Mouse (Mus musculus) limb, embryonic 12.5 days (tissue): Measurements from ENCODE around the gene Hoxb6. TPM values are rescaled to one million over a fixed set of nuclear protein-coding genes. Genes with fewer than 3 reads are reported as not detected.

Experiments
- ATAC-seq: fragments of 200-750 bp; cut with Nextera tagmentation; 2 replicates; pipeline ENCODE4 v1.8.0; 2017; ENCODE audit warnings: low read depth, moderate TSS enrichment; ENCODE audit not compliant: insufficient number of reproducible peaks, insufficient read depth, low FRiP score, low TSS enrichment
- H3K27ac ChIP-seq: fragments of 300-500 bp; sonication (generic); 2 replicates; pipeline ENCODE4 v1.5.1; 2016; ENCODE audit warnings: mild to moderate bottlenecking, moderate library complexity
- H3K27me3 ChIP-seq: fragments of 300-500 bp; sonication (generic); 2 replicates; pipeline ENCODE4 v1.6.1; 2016; ENCODE audit warnings: mild to moderate bottlenecking, moderate library complexity
- H3K36me3 ChIP-seq: fragments of 300-500 bp; sonication (generic); 2 replicates; pipeline ENCODE4 v1.6.1; 2016; ENCODE audit warnings: mild to moderate bottlenecking, moderate library complexity
- H3K4me1 ChIP-seq: fragments of 300-500 bp; sonication (generic); replicated peaks from 2 replicates; pipeline ENCODE4 v1.6.1; 2016
- H3K4me2 ChIP-seq: fragments of 300-500 bp; sonication (generic); 2 replicates; pipeline ENCODE4 v1.6.1; 2016; ENCODE audit warnings: mild to moderate bottlenecking, moderate library complexity
- H3K4me3 ChIP-seq: fragments of 300-500 bp; sonication (generic); replicated peaks from 2 replicates; pipeline ENCODE4 v1.5.1; 2016; ENCODE audit warnings: mild to moderate bottlenecking
- H3K9ac ChIP-seq: fragments of 300-500 bp; sonication (generic); replicated peaks from 2 replicates; pipeline ENCODE4 v1.6.1; 2016; ENCODE audit warnings: mild to moderate bottlenecking, moderate library complexity
- H3K9me3 ChIP-seq: fragments of 300-500 bp; sonication (generic); 2 replicates; pipeline ENCODE4 v1.6.1; 2016; ENCODE audit warnings: mild to moderate bottlenecking, moderate library complexity
- WGBS: fragments of 180-500 bp; shearing (Covaris S2); methylation state at CpG from one replicate; pipeline ENCODE4 v1.1.7; 2016; 5-methylcytosine and 5-hydroxymethylcytosine counted together
- polyA plus RNA-seq: library from polyadenylated mRNA; unstranded; fragments of >200 nt; fragmentation: Nextera tagmentation; extraction: Ambion mirVana; gene quantifications from 2 replicates; pipeline ENCODE4 v1.2.1, GENCODE M21; 2016

Gene Hoxb6
- polyA plus RNA-seq, 1 experiment from 2014 or later, result 1.0 TPM

- Histone ChIP-seq H3K4me1 (peaks cover 22% of the 10 kb centered on the region), H3K9me3 (no peaks in the 10 kb centered on the region), H3K36me3 (no peaks in the 10 kb centered on the region), H3K9ac (no peak overlapping the region), H3K4me3 (peak overlapping the region; percentile 29), H3K27me3 (peaks cover 96% of the 10 kb centered on the region), H3K4me2 (peak overlapping the region; percentile 58), H3K27ac (no peak overlapping the region)
- 2% methylated on average over 40 of the region's 56 CpGs for WGBS
- ATAC-seq, result no peak
Observed at GRCm38 (mm10) chr11:96345220-96345892, 53.1 kb downstream of the Hoxb6 start.

- WGBS, result 4% methylated on average over 45 of the region's 45 CpGs
- H3K4me3 ChIP-seq, result peak overlapping the region; percentile 29
- H3K9ac ChIP-seq, result no peak overlapping the region; the same call in 1 of the 2 replicates
- no peak overlapping the region for H3K27ac ChIP-seq
- H3K4me1 ChIP-seq, result peaks cover 28% of the 10 kb centered on the region
- ATAC-seq, result no peak
- no peaks in the 10 kb centered on the region for H3K36me3 ChIP-seq
- peak overlapping the region; percentile 58 for H3K4me2 ChIP-seq
- H3K9me3 ChIP-seq, result no peaks in the 10 kb centered on the region
- H3K27me3 ChIP-seq, result peaks cover 96% of the 10 kb centered on the region
Observed at GRCm38 (mm10) chr11:96345893-96346806, 53.9 kb downstream of the Hoxb6 start.

- Histone ChIP-seq H3K27ac (no peak overlapping the region), H3K9ac (no peak overlapping the region), H3K4me2 (no peak overlapping the region), H3K4me1 (peaks cover 27% of the 10 kb centered on the region), H3K9me3 (no peaks in the 10 kb centered on the region), H3K27me3 (peaks cover 96% of the 10 kb centered on the region), H3K36me3 (no peaks in the 10 kb centered on the region), H3K4me3 (no peak overlapping the region)
- no peak for ATAC-seq
- 41% methylated on average over 5 of the region's 5 CpGs for WGBS
Observed at GRCm38 (mm10) chr11:96346916-96347520, 54.7 kb downstream of the Hoxb6 start.

- H3K9me3 ChIP-seq, result no peaks in the 10 kb centered on the region
- no peak overlapping the region for H3K27ac ChIP-seq
- no peak overlapping the region for H3K9ac ChIP-seq
- H3K27me3 ChIP-seq, result peaks cover 95% of the 10 kb centered on the region
- ATAC-seq, result no peak
- WGBS, result 19% methylated on average over 4 of the region's 4 CpGs
- peaks cover 29% of the 10 kb centered on the region for H3K4me1 ChIP-seq
- H3K4me3 ChIP-seq, result no peak overlapping the region
- H3K36me3 ChIP-seq, result no peaks in the 10 kb centered on the region
- H3K4me2 ChIP-seq, result no peak overlapping the region; the same call in 1 of the 2 replicates
Observed at GRCm38 (mm10) chr11:96347717-96348116, 55.4 kb downstream of the Hoxb6 start.

- Histone ChIP-seq H3K9ac (no peak overlapping the region), H3K27ac (no peak overlapping the region), H3K27me3 (peaks cover 95% of the 10 kb centered on the region), H3K4me1 (peaks cover 35% of the 10 kb centered on the region), H3K4me3 (no peak overlapping the region), H3K9me3 (no peaks in the 10 kb centered on the region), H3K36me3 (no peaks in the 10 kb centered on the region), H3K4me2 (peak overlapping the region; percentile 22)
- 8% methylated on average over 21 of the region's 21 CpGs for WGBS
- ATAC-seq, result no peak
Observed at GRCm38 (mm10) chr11:96348141-96348928, 56.1 kb downstream of the Hoxb6 start.

- H3K9ac ChIP-seq, result no peak overlapping the region
Observed at GRCm38 (mm10) chr11:96348988-96349387, 56.7 kb downstream of the Hoxb6 start.

GRCm38 (mm10) chr11:96349491-96350340 lies 57.4 kb downstream of the Hoxb6 start:
- WGBS, result 5% methylated on average over 14 of the region's 14 CpGs
- H3K4me1 ChIP-seq, result peaks cover 39% of the 10 kb centered on the region
- no peak for ATAC-seq
- H3K9me3 ChIP-seq, result no peaks in the 10 kb centered on the region
- H3K27ac ChIP-seq, result no peak overlapping the region
- no peak overlapping the region for H3K4me3 ChIP-seq
- no peaks in the 10 kb centered on the region for H3K36me3 ChIP-seq
- H3K9ac ChIP-seq, result no peak overlapping the region
- H3K27me3 ChIP-seq, result peaks cover 91% of the 10 kb centered on the region
- peak overlapping the region; percentile 16; the same call in 1 of the 2 replicates for H3K4me2 ChIP-seq

More at GRCm38 (mm10) chr11:96348988-96349387, 56.7 kb downstream of the Hoxb6 start:
- no peak for ATAC-seq
- Histone ChIP-seq H3K27me3 (peaks cover 91% of the 10 kb centered on the region), H3K36me3 (no peaks in the 10 kb centered on the region), H3K27ac (no peak overlapping the region), H3K4me1 (peaks cover 37% of the 10 kb centered on the region), H3K4me2 (no peak overlapping the region), H3K4me3 (no peak overlapping the region), H3K9me3 (no peaks in the 10 kb centered on the region)
- 15% methylated on average over 3 of the region's 3 CpGs for WGBS

GRCm38 (mm10) chr11:96350341-96350624 lies 58.0 kb downstream of the Hoxb6 start, which contains the start of gene Hoxb2:
TSS of gene Hoxb2 (plus strand) at chr11:96350525.
- Histone ChIP-seq H3K27me3 (peaks cover 91% of the 10 kb centered on the region), H3K27ac (0 out of 2 replicates have a peak within 1 kb of the TSS, but pooled peaks have one; percentile 64), H3K4me3 (no peak within 1 kb of the TSS), H3K4me2 (peak within 1 kb of the TSS; percentile 62; the same call in 1 of the 2 replicates), H3K36me3 (no peaks in the 10 kb centered on the region), H3K9me3 (no peaks in the 10 kb centered on the region), H3K4me1 (peaks cover 36% of the 10 kb centered on the region), H3K9ac (no peak within 1 kb of the TSS)
- WGBS, result 5% methylated on average over 2 of the region's 2 CpGs
- ATAC-seq, result no peak

- Histone ChIP-seq H3K27me3 (peaks cover 86% of the 10 kb centered on the region), H3K36me3 (no peaks in the 10 kb centered on the region), H3K9ac (no peak overlapping the region), H3K4me1 (peaks cover 31% of the 10 kb centered on the region), H3K27ac (0 out of 2 replicates have a peak overlapping the region, but pooled peaks have one; percentile 64), H3K4me2 (no peak overlapping the region), H3K9me3 (no peaks in the 10 kb centered on the region), H3K4me3 (no peak overlapping the region)
- WGBS, result 22% methylated on average over 2 of the region's 2 CpGs
- no peak for ATAC-seq
Observed at GRCm38 (mm10) chr11:96350791-96351190, 58.5 kb downstream of the Hoxb6 start.
